Mouse (Mus musculus) lung, postnatal 25 days (tissue): ENCODE measurements around the gene Egfl6.

Experiments
- DNase-seq: peaks from one replicate; pipeline ENCODE4 v3.0.0; 2022; ENCODE audit warnings: low spot score

The Egfl6 gene

DNA sequence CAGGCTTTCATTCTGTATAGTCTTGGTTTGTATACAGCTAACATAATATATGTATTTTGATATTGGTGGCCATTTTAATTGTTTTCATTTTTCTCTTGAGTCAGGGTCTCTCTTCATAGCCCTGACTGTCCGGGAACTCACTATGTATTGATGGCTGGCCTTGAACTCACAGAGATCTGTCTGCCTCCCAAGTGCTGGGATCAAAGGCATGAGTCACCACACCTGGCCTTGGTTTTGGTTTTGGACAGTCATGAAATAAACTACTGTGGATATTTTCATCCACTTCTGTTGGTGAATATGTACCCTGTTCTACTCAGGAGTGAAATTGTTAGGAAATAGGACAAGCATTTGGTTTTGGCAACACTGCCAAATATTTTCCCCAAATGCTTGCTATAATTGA is 68.9 kb downstream of the Egfl6 start:
- no peak for DNase-seq

DNA sequence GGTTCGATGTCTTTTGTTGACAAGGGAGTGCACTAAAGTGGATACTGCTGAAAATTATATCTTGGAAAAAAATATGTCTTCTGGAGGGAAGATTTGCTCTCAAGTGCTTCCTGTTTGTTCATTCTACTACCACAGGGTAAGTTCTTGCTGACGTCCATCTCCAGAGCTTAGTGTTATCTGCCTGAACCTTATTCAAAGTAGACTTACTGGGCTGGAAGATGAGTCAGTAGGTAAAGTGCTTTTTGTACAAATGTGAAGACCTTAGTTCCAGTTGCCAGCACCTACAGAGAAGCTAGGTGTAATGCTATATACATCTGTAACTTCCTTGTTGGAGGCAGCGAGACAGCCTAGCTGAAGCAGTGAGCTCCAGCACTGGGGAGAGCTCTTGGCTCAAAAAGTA is 69.6 kb downstream of the Egfl6 start:
- DNase-seq, result no peak

DNA sequence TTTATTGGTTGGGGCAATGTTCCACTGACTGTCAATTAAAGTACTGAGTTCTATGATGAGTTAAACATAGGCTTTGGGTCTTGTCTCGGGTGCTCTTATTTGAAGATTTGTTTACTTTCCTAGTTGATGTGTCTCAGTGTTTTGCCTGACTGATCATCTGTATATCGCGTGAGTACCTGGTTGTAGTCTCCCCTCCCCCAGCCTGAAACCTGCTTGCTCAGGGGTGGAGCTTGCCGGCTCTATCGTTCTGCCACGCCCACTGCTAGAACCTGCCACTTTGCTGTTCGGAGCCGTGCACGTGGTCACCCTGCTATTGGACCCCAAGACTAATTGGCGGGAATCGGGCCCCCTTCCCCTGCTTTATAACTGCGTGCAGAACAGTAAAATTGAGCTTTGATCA is 71.5 kb downstream of the Egfl6 start:
- DNase-seq, result peak; percentile 10

DNA sequence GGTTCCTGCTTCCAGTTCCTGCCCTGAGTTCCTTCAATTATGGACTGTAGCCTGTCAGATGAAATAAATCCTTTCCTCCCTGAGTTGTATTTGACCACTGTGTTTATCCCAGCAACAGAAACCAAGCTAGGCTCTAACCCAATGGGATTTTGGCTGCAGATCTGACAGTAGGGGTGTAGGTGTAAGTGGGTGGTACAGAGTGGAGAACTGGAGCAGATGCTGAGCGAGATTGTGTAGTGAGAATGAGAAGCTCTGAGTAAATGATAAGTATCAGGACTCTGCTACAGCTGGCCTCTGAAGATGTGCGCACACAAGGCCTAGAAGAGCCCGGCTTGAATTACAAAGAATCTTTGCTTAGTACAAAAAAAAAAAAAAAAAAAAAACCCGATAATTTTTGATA is 73.4 kb downstream of the Egfl6 start:
- no peak for DNase-seq

DNA sequence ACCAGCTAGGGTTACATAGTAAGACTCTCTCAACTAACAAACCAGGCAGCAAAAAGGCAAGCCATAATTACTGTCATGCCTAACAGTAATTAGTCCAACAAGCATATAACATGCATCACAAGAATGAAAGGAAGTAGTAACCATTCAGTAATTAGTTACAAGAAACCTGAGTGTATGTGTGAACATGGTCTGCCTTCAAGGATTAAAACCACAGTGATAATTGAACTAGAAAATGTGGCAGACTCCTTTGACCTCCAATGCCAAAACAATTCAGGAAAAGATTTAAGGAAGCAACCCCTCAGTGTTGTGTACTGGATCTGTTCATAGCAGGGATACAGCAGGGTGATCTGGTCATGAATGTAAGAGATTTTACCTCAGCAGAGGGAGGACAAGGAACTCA is 74.4 kb downstream of the Egfl6 start:
- DNase-seq, result no peak

DNA sequence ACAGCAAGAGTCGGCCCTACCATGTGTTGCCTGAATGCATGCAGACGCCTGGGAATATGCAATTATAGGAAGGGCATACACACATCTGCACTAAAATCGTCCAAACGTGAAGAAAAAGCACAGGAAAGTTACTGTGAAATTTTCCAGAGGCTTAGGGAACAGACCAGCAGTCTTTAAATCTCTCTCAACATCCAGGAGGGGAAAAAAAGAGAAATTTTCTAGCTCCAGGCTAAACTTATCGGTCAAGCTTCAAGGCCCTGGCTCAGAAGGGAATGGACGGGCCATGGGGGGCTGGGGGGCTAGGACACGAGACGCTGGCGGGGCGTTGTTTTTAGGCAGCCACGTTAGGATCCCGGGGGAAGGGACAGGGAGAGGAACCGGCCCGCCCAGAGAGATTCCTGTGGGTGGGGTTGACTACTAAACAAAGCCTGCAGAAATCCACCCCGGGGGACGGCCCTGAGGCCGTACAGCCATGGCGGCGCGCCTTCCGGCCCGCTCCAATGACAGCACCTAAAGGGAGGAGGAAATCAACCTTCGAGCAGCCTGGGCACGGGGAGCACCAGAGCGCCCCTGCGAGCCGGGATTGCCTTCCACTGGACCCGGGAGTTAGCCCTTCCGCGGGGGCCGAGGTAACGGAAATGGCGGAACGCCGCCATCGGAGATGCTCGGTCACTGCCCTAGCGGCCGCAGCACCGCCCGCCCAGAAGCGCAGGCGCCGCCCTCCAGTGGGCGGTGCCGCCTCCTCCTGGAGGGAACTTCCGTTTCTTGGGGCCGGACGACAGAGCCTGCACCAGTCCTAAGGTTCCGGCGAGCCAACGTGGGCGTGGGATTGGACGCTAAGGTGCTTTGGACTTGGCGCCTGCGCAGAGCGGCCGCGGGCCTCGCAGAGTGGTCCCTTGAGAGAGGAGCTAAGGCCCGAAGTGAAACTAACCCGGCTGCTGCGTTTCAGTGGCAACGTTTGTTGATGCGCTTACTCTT is 75.5 kb downstream of the Egfl6 start:
- peak; percentile 95 for DNase-seq

DNA sequence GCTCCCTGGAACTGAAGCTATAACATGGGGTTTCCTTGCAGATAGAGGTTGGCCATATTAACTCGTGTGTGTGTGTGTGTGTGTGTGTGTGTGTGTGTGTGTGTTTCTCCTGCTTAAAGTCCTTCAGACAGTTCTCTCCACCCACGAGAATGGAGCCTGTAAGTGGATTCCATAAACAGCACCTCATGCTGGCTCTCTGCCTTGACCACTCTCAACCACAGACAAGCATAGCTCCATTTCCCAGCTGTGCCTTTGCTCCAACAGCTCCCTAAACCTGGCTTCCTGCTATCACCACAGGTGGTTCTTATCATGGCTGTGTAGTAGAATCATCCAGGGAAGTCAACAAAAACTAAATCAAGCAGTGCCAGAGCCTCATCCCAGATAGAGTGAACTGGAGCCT is 81.1 kb downstream of the Egfl6 start:
- DNase-seq, result peak; percentile 12

DNA sequence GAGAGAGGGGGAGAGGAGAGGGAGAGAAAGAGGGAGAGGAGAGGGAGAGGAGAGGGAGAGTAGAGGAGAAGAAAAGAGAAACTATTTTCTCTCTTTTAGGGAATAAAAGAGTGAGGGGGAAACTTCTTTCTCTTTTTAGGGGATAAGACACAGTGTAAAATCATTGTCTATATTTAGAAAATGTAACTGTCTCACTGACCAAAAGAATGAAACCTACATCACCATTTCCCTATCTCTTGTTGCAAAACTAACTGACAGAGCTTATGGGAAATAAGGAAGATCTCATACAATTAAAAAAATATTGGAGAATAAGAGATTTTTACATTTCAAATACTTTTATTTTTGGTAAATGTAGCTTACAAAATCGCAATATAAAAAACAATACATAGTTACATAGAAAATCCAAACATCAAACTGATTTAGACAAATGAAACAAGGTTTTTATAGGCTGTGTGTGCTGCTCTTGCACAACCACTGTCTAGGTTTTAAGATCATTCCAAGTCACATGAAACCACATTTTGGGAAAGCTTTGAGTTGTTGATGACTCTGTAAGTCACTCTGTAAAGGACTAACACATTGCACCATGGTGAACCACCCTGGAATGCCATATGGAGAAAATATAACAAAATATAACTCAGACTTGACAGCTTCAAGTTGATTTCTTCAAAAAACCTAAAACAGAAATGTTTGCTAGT is 85.9 kb downstream of the Egfl6 start:
- DNase-seq, result no peak

DNA sequence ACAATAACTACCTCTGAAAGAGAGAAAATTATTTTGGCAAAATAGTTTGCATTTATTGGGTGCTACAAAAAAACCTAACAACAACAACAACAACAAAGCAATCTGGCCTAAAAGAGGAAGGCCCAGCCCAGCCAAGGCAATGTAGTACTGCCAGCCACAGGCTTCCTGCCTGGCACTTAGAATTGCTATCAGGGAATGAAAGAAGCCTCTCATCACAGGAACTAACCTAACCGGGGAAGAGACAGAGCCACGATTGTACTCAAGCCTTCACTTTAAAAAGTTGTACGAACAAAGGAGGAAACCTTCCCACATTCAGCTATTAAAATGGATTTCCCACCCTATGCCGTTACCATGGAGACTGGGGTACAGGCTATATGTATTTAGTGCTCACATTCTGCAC is 87.7 kb downstream of the Egfl6 start:
- DNase-seq, result no peak

DNA sequence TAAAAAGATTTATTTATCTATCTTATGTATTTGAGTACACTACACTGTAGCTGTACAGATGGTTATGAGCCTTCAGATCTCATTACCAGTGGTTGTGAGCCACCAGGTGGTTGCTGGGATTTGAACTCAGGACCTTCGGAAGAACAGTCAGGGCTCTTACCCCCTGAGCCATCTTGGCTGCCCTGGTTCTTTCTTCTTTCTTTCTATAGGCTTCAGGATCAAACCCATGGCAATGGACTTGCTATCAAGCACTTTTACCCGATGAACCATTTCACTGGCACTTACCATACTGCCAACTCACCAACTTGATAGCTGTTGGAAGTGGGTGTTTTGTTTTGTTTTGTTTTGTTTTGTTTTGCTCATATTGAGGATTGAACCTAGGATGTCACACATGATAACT is 90.5 kb downstream of the Egfl6 start:
- no peak for DNase-seq

DNA sequence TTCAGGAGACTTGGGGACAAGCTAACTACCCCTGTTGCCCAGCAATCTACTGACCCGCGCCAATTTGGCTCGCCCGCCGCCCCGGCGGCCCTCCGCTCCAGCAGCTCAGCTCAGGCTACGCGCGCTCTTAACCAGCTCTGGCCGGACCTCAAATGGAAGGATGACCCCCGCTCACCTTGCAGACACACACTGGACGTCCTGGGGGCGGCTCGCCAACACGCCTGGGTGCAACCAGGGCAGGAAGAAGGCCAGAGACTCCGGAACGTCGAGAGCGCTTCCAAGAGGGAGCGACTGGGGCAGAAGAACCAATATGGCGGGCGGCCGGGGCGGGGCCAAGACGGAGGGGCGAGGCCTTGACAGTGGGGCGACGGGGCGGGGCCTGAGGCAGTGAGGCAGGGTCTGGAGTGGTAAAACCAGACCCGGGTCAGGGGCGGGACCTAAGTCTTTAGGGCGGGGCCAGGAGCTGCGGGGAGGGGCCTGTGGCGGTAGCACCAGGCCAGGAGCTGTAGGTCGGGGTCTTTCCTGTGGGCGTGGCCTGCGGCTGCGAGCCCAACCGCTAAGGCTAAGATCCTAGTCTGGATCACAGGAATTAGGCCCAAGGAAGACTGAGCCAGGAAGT is 106.0 kb downstream of the Egfl6 start, which contains the start of gene Rab9:
Gene Rab9, minus strand, starts transcription at position 503 of the 619 bp plus-strand sequence.
- peak; percentile 93 for DNase-seq

DNA sequence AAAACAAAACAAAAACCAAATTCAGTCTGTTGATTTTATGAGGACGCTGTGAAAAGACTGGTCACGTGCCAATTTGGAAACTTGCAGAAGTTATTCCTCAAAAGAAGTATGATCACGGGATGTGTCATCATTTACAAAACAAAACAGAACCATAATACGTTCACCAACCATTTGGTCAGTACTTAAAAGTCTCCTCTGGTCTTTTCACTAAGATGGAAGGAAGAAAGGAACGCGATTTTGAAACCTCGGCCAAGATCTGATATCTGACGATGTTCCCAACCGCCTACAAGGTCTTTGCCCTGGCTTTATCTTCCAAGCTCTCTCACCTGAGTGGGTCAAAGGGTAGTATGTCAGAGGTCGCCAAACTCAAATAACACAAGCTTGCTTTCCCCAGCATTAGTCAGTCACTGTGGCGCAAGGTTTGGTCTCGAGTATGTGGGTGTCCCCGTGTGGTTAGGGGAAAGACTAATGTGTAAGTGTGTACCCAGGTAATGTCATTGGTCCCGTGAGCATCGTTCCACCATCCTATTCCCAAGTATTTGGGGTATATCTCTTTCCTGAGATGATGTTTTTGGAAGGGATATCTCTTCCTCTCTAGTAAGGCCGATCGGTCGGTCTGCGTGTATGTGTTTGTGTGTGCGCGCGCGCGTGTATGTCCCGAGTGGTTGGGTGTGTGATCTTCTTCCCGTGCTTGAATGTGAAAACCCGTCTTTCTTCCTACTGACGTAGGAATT is 106.7 kb downstream of the Egfl6 start:
- DNase-seq, result peak; percentile 24

DNA sequence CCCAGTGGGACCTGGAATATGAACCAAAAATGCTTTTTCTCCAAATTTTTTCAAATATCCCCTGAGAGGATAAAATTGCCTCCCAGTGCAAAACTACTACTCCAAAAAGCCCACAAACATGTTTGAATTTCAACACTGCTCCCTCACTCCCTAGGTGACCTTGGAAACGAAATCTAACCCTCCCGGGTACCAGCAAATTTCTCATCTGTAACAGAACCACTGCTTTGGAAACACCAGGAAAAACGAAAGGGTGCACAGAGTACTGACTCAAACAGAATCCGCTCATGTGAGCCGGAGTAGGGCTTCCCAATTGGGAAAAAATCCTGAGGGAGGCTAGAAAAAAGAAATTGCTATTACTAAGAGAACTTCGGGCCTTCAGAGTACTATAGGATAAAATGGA is 108.1 kb downstream of the Egfl6 start:
- DNase-seq, result no peak
